Mouse (Mus musculus) ovary, postnatal 36 days (tissue): ENCODE results near the gene Ccni.

Experiments
- DNase-seq: peaks from one replicate; pipeline ENCODE4 v3.0.0; 2022; ENCODE audit warnings: low spot score, mixed read lengths

Ccni gene

DNA sequence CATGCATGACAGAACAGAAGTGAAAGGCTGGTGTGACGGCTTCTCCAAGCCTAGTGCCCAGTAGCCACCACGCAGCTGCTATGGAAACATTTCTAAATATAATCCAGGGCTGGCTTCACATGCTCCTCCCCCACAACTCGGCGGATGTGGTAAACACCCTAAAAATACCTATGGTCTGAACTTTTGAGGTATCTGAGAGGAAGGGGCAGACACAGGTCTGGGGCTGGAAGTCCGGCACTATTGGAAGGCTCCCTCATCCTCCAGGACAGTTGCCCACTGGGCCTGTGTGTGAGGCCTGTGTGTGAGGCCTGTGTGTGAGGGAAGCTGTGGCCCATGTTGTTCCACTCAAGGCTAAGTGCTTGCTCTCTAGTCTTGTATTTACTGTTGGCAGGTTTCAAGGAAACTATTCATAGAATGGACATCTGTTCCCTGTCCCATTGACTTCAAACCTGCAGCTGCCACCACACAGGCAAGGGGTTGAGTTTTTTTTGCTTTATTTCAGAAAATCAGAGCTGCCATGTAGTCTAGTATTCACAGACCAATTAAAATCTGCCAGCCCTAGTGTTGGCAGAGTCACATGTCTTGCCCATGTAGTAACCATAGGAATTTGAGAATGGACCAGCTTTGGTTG, 69.2 kb downstream of the Ccni start:
- no peak for DNase-seq

DNA sequence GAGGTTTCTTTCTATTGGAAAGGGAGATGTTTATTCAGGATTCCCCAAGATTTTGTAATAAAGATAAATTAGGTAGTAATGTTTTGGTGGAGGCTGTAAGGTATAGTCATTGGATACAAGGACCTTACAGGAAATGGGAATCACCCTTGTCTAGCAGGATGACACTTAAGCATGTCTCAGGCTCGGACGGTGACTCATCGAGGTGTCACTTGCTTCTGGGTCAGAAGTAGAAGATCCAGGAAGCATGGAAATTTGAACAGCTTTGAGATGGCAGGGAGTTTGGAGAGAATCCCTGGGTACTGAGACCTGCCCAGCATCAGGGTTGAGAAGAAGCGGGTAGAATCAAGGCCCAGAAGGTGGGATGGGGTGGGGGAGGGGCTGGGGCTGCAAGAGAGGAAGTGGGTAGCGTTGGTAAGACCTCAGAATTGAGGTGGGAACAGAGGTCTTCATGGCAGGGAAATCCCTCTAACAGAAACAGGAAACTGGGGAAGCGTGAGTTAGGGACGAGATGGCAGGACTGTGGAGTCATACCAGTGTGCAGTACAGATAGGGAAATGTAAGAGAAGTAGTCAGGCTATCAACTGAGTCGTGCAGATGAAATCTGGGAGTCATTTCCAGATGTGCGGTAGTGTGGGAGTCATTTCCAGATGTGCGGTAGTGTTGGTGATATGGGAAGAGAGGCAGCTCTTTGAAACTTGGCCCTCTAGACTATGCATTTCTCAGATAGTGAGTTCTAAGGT, 70.8 kb downstream of the Ccni start:
- DNase-seq, result no peak

GRCm38 (mm10) chr5:93133445-93134244, 72.7 kb downstream of the Ccni start:
- no peak for DNase-seq
